Mouse (Mus musculus): ENCODE results near the gene D130040H23Rik.
A peak's percentile ranks its signal among the peaks of the same experiment; 100 is the strongest.
"Not testable (repeated sequence)": the region's sequence is repeated elsewhere in the genome, so short reads cannot be mapped to it uniquely, and the experiment has no call there.

The D130040H23Rik gene

DNA sequence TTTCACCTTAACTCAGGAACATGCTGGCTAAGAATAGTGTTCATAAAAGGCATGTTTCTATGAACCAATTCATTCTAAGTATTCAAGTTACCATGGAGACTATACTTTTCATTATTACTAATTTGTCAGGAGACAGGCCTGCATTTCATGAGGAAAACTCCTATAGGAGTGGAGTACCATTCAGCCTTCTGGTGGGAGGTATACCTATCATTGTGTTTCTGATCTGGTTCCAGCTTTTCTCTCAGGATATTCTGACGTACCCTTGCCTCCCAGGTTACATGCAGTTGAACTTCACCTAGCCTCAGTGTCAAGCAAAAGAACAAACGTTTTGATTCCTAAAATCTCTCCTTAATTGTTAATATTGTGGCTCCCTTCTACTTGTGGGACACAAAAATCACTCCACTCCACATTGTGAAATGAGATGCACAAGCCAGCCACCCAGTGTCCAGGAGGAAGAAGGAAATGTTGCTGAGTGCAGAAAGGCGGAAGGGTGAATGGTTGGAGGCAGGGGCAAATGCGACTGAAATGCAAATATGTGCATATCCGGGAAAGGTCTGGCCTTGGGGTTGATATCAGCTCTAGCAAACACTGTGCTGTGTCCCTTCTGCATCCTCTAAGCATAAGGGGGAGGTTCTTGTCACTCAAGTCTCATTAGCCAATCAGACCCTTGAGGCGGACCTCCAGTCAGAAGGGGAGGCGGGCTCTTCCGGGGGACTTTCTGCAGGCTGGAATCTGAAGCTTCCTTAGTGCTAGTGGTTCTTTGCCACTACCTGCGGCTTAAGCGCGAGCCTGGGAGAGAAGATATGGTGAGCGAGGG is at the start of gene D130040H23Rik:
D130040H23Rik (plus strand) TSS at position 695 of the 817 bp plus-strand sequence.
- peak; percentile 54 for DNase-seq (ENCODE audit: low spot score)

DNA sequence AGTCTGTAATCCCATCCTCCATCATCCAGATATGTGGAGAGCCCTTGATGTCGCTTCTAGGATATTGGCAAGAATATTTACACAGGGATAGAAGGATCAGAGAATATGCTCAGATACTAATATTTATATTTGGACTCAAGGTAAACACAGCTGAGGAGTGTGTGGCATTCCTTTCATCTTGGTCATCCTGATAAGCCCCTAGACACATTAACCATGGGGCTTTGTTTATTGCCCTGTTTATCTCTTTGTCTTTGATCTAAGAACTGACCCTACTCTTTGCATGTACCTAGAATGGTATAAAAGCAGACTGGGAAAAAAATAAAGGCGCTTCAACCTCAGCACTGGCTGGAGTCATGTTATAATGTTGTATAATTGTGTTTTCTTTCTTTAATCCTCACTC is 28.3 kb upstream of the D130040H23Rik start:
- no peak for DNase-seq (ENCODE audit: low spot score)

- no peak for DNase-seq (ENCODE audit: low spot score)
Observed at GRCm38 (mm10) chr8:69268525-69268924, 2.4 kb upstream of the D130040H23Rik start.

DNA sequence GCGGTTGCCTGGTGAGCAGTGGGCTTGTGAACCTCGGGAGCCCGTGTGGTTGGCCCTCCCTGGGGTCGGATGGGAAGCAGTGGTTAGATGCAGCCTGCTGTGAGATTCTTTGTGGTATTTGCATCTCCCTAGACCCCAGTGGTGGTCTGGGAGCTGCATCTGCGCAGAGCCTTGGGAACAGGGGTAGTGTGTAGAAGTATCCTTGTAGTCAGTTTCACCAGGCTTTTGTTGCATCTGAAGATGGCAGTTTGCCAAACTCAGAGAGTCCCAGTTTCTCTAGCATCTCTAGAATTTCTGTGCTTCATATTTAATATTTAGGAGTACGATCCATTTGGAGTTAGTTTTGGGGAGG is 299 bp downstream of the D130040H23Rik start:
- no peak for DNase-seq (ENCODE audit: low spot score)

- DNase-seq (ENCODE audit: low spot score), result no peak
Observed at GRCm38 (mm10) chr8:69272435-69272834, 1.6 kb downstream of the D130040H23Rik start.

DNA sequence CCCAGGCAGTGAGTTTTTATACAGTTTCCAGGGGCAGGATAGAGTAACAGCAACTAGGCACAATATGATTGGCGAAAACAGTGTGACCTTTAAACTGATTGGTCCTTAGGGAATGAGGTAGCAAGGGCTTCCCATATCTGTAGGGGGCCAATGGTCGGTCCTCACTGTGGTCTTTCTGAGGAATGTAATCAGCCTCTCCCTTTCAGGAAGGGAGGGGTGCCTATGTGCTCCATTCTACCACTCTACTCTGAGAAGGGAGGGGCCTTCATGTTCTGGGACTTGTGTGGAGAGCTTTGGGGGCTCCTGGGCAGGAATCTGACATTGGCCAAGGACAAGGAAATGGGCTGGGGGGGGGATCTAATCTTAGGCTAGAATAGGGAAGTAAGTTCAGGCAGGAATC is 53.9 kb downstream of the D130040H23Rik start:
- DNase-seq (ENCODE audit: low spot score), result no peak

GRCm38 (mm10) chr8:69328301-69329288 is 57.7 kb downstream of the D130040H23Rik start:
- peak; percentile 78 for DNase-seq (ENCODE audit: low spot score)

DNA sequence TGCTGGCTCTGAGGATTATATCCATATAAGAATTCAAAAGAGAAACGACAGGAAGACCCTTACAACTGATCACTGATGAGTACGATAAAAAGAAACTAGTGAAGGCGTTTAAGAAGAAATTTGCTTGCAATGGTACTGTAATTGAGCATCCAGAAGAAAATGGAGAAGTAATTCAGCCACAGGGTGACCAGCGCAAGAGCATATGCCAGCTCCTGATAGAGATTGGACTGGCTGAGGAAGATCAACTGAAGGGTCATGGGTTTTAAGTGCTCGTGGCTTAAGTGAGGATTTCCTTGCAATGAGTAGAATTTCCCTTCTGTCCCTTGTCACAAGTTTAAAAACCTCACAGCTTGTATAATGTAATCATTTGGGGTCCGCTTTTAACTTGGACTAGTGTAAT is 58.4 kb downstream of the D130040H23Rik start:
- not testable (repeated sequence) for DNase-seq (ENCODE audit: low spot score)
